Mouse (Mus musculus) spleen, adult 2 months (tissue): ENCODE measurements around the gene Tstd3.

ENCODE experiments used
- CTCF ChIP-seq: fragments of 200-500 bp; IDR thresholded peaks from 2 replicates; pipeline ENCODE4 v1.5.1; 2011; ENCODE audit warnings: mild to moderate bottlenecking, inconsistent platforms; ENCODE audit not compliant: insufficient read depth, insufficient read length, insufficient replicate concordance; ENCODE audit errors: extremely low read depth
- POLR2A ChIP-seq: fragments of 200-500 bp; IDR thresholded peaks from 2 replicates; pipeline ENCODE4 v1.6.1; 2011; ENCODE audit warnings: low read depth, low read length, inconsistent platforms

DNA sequence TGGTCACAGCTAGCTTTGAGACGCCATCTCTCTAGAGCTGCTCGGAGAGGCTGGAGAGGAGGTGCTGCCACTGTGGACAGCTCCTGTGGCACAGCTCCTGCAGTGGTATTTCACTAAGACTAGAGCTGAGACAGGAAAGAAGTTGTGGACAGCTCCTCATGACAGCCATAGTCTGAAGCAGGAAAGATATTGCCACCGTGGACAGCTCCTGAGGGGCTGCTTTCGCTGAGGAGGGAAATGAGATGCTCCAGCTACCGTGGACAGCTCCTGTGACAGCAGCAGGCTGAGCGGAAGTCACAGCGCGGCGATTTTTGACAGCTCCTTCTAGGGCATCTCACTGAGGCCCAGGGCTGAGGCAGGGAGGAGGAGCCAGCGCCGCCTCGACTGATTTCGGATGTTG is 54.9 kb downstream of the Tstd3 start:
- TF ChIP-seq CTCF (no peak), POLR2A (no peak)
